ENCODE assay signal across 8 mouse cellular contexts in genomic region chr7:90426020-90427001, GRCm38 (mm10). TPM values are rescaled to one million over a fixed set of nuclear protein-coding genes. Genes with fewer than 3 reads are reported as not detected.
A peak's percentile ranks its signal among the peaks of the same experiment; 100 is the strongest.
DNase-seq lines count a peak whose midpoint lies in the region; ATAC-seq lines count a peak whose summit lies in the region.

TSS of gene Ccdc89 (plus strand) at chr7:90426577.

- H3K4me3 ChIP-seq in heart, embryonic 13.5 days: peak within 1 kb of the TSS; percentile 50
- peak within 1 kb of the TSS; percentile 48 for H3K4me3 ChIP-seq in kidney, embryonic 16.5 days (ENCODE audit: low read length)
- peak within 1 kb of the TSS; percentile 39 for H3K4me3 ChIP-seq in limb, embryonic 15.5 days
- H3K4me3 ChIP-seq in midbrain, embryonic 16.5 days (ENCODE audit: low read depth, low read length): peak within 1 kb of the TSS; percentile 34

- DNase-seq in CD4-positive helper T cell, adult 2 months (ENCODE audit: low read depth, low spot score): peak; percentile 55
- DNase-seq in brain, embryonic 18.5 days (ENCODE audit: low read depth, low spot score): peak; percentile 91
- DNase-seq in fibroblast of lung, adult 2 months (ENCODE audit: low read depth): peak; percentile 83
- DNase-seq in splenic B cell, adult 2 months (ENCODE audit: low read depth, low spot score): peak; percentile 61

- peak; percentile 99 for ATAC-seq in heart, embryonic 13.5 days (ENCODE audit: extremely low read depth, insufficient number of reproducible peaks, low FRiP score, low TSS enrichment)
- ATAC-seq in kidney, embryonic 16.5 days (ENCODE audit: low FRiP score, low TSS enrichment): peak; percentile 100
- ATAC-seq in limb, embryonic 15.5 days (ENCODE audit: insufficient number of reproducible peaks, low FRiP score, low TSS enrichment, low read depth): peak; percentile 99
- ATAC-seq in midbrain, embryonic 16.5 days: peak; percentile 100

- no peaks in the 10 kb centered on the region for H3K36me3 ChIP-seq in heart, embryonic 13.5 days
- no peaks in the 10 kb centered on the region for H3K36me3 ChIP-seq in kidney, embryonic 16.5 days (ENCODE audit: insufficient read depth, low read length)
- H3K36me3 ChIP-seq in limb, embryonic 15.5 days: no peaks in the 10 kb centered on the region
- H3K36me3 ChIP-seq in midbrain, embryonic 16.5 days (ENCODE audit: control insufficient read depth, insufficient read depth, low read length): no peaks in the 10 kb centered on the region
- H3K36me3 ChIP-seq in splenic B cell, adult 2 months (ENCODE audit: control insufficient read depth, insufficient read depth, low read length, poor library complexity, severe bottlenecking): no peaks in the 10 kb centered on the region

- 13% methylated on average over 29 of the region's 29 CpGs for WGBS in heart, embryonic 13.5 days
- 20% methylated on average over 29 of the region's 29 CpGs for WGBS in kidney, embryonic 16.5 days
- WGBS in limb, embryonic 15.5 days: 20% methylated on average over 29 of the region's 29 CpGs
- WGBS in midbrain, embryonic 16.5 days: 22% methylated on average over 29 of the region's 29 CpGs

- no peaks in the 10 kb centered on the region for H3K9me3 ChIP-seq in heart, embryonic 13.5 days
- H3K9me3 ChIP-seq in kidney, embryonic 16.5 days (ENCODE audit: low read length): no peaks in the 10 kb centered on the region
- no peaks in the 10 kb centered on the region for H3K9me3 ChIP-seq in limb, embryonic 15.5 days
- no peaks in the 10 kb centered on the region for H3K9me3 ChIP-seq in midbrain, embryonic 16.5 days (replicated peaks; ENCODE audit: control insufficient read depth, low read length, poor library complexity, severe bottlenecking)

- no peaks in the 10 kb centered on the region for H3K27me3 ChIP-seq in heart, embryonic 13.5 days (replicated peaks)
- H3K27me3 ChIP-seq in kidney, embryonic 16.5 days (ENCODE audit: insufficient read depth, low read length): 0 out of 2 replicates have a peak, but pooled peaks cover 2% of the 10 kb centered on the region
- H3K27me3 ChIP-seq in limb, embryonic 15.5 days: no peaks in the 10 kb centered on the region
- H3K27me3 ChIP-seq in midbrain, embryonic 16.5 days (ENCODE audit: control insufficient read depth, insufficient read depth, low read depth, low read length): no peaks in the 10 kb centered on the region
- H3K27me3 ChIP-seq in splenic B cell, adult 2 months (ENCODE audit: control insufficient read depth, insufficient read depth, low read length, poor library complexity, severe bottlenecking): no peaks in the 10 kb centered on the region

- H3K9ac ChIP-seq in heart, embryonic 13.5 days: peak within 1 kb of the TSS; percentile 75
- H3K9ac ChIP-seq in kidney, embryonic 16.5 days (replicated peaks; ENCODE audit: low read length): peak within 1 kb of the TSS; percentile 59
- peak within 1 kb of the TSS; percentile 35 for H3K9ac ChIP-seq in limb, embryonic 15.5 days
- peak within 1 kb of the TSS; percentile 49 for H3K9ac ChIP-seq in midbrain, embryonic 16.5 days (ENCODE audit: low read depth, low read length)

- no peak within 1 kb of the TSS for H3K27ac ChIP-seq in heart, embryonic 13.5 days (replicated peaks)
- H3K27ac ChIP-seq in kidney, embryonic 16.5 days (ENCODE audit: low read length): 0 out of 2 replicates have a peak within 1 kb of the TSS, but pooled peaks have one; percentile 38
- no peak within 1 kb of the TSS for H3K27ac ChIP-seq in limb, embryonic 15.5 days
- 0 out of 2 replicates have a peak within 1 kb of the TSS, but pooled peaks have one; percentile 41 for H3K27ac ChIP-seq in midbrain, embryonic 16.5 days (ENCODE audit: low read length)

- peak within 1 kb of the TSS; percentile 76 for H3K4me2 ChIP-seq in heart, embryonic 13.5 days
- H3K4me2 ChIP-seq in kidney, embryonic 16.5 days (replicated peaks; ENCODE audit: low read depth, low read length): peak within 1 kb of the TSS; percentile 70
- peak within 1 kb of the TSS; percentile 65 for H3K4me2 ChIP-seq in limb, embryonic 15.5 days
- peak within 1 kb of the TSS; percentile 80 for H3K4me2 ChIP-seq in midbrain, embryonic 16.5 days (ENCODE audit: low read length)

- H3K4me1 ChIP-seq in heart, embryonic 13.5 days: peaks cover 8% of the 10 kb centered on the region
- H3K4me1 ChIP-seq in kidney, embryonic 16.5 days (ENCODE audit: insufficient read depth, low read length): no peaks in the 10 kb centered on the region
- peaks cover 7% of the 10 kb centered on the region; the same call in 1 of the 2 replicates for H3K4me1 ChIP-seq in limb, embryonic 15.5 days
- H3K4me1 ChIP-seq in midbrain, embryonic 16.5 days (ENCODE audit: control insufficient read depth, insufficient read depth, low read length): peaks cover 5% of the 10 kb centered on the region; the same call in 1 of the 2 replicates

RNA-seq across cellular contexts. Expression of gene Ccdc89, which starts in this region (rescaled TPM):
- polyA plus RNA-seq in heart, embryonic 13.5 days (2015; fragmentation: Nextera tagmentation; extraction: Ambion mirVana): 0.72 and 1.0 TPM in 2 replicates
- polyA plus RNA-seq in kidney, embryonic 16.5 days (2015; fragmentation: Nextera tagmentation; extraction: Ambion mirVana): 1.2 and 1.3 TPM in 2 replicates
- polyA plus RNA-seq in limb, embryonic 15.5 days (2015; fragmentation: Nextera tagmentation; extraction: Ambion mirVana): 0.69 and 1.5 TPM in 2 replicates
- polyA plus RNA-seq in midbrain, embryonic 16.5 days (2015; fragmentation: Nextera tagmentation; extraction: Ambion mirVana): 2.1 and 2.4 TPM in 2 replicates

Comparison
In these comparisons a context has a peak if more than half of its experiments do, and no peak if none do; other contexts are left out.
1. H3K27ac ChIP-seq: peak in kidney, embryonic 16.5 days (single experiment) and midbrain, embryonic 16.5 days (single experiment); none in heart, embryonic 13.5 days (single experiment) and limb, embryonic 15.5 days (single experiment).
2. Peak in every context shown above with its lines, with median percentiles within 50 percentile points of each other: DNase-seq, ATAC-seq, H3K4me2 ChIP-seq, H3K4me3 ChIP-seq and H3K9ac ChIP-seq.